Mouse (Mus musculus): ENCODE results near the gene Nmd3. TPM values are rescaled to one million over a fixed set of nuclear protein-coding genes. Genes with fewer than 3 reads are reported as not detected.

Gene Nmd3
- total RNA-seq, 2 experiments from 2014 or later = 51.5 to 52.2 TPM

- intact Hi-C loops (cut with DNase I) = no loop called here
- no peak for DNase-seq (ENCODE audit: low spot score in 2 of 2)
Measured at GRCm38 (mm10) chr3:69760081-69760480, 38.3 kb downstream of the Nmd3 start.

GRCm38 (mm10) chr3:69761195-69761594, 39.4 kb downstream of the Nmd3 start:
- intact Hi-C loops (cut with DNase I) = no loop called here

GRCm38 (mm10) chr3:69762838-69763368, 41.1 kb downstream of the Nmd3 start:
- intact Hi-C loops (cut with DNase I) = no loop called here
- DNase-seq (ENCODE audit: low spot score in 2 of 2) = no peak

More at GRCm38 (mm10) chr3:69761195-69761594, 39.4 kb downstream of the Nmd3 start:
- DNase-seq (ENCODE audit: low spot score in 2 of 2) = no peak

GRCm38 (mm10) chr3:69763630-69764565, 42.1 kb downstream of the Nmd3 start:
- intact Hi-C loops (cut with DNase I) = no loop called here
- peak in 1 of 2 experiments; percentile 53 for DNase-seq (ENCODE audit: low spot score in 2 of 2)

GRCm38 (mm10) chr3:69765206-69765605, 43.4 kb downstream of the Nmd3 start:
- intact Hi-C loops (cut with DNase I) = no loop called here
- DNase-seq (ENCODE audit: low spot score in 2 of 2) = no peak

GRCm38 (mm10) chr3:69769150-69769549, 47.4 kb downstream of the Nmd3 start:
- intact Hi-C loops (cut with DNase I) = no loop called here
- no peak for DNase-seq (ENCODE audit: low spot score in 2 of 2)

GRCm38 (mm10) chr3:69773356-69773755, 51.6 kb downstream of the Nmd3 start:
- intact Hi-C loops (cut with DNase I) = no loop called here
- DNase-seq (ENCODE audit: low spot score in 2 of 2) = no peak

GRCm38 (mm10) chr3:69779246-69779796, 57.5 kb downstream of the Nmd3 start:
- no peak for DNase-seq (ENCODE audit: low spot score in 2 of 2)
- intact Hi-C loops (cut with DNase I) = no loop called here

GRCm38 (mm10) chr3:69792823-69793417, 71.1 kb downstream of the Nmd3 start:
- no peak for DNase-seq (ENCODE audit: low spot score in 2 of 2)

GRCm38 (mm10) chr3:69797533-69797932, 75.7 kb downstream of the Nmd3 start:
- intact Hi-C loops (cut with DNase I) = no loop called here
- DNase-seq (ENCODE audit: low spot score in 2 of 2) = no peak

More at GRCm38 (mm10) chr3:69792823-69793417, 71.1 kb downstream of the Nmd3 start:
- intact Hi-C loops (cut with DNase I) = no loop called here

GRCm38 (mm10) chr3:69797969-69798368, 76.2 kb downstream of the Nmd3 start:
- intact Hi-C loops (cut with DNase I) = no loop called here

GRCm38 (mm10) chr3:69799096-69799495, 77.3 kb downstream of the Nmd3 start:
- intact Hi-C loops (cut with DNase I) = no loop called here
- no peak for DNase-seq (ENCODE audit: low spot score in 2 of 2)

More at GRCm38 (mm10) chr3:69797969-69798368, 76.2 kb downstream of the Nmd3 start:
- no peak for DNase-seq (ENCODE audit: low spot score in 2 of 2)

GRCm38 (mm10) chr3:69800829-69801384, 79.1 kb downstream of the Nmd3 start:
- intact Hi-C loops (cut with DNase I) = no loop called here

GRCm38 (mm10) chr3:69803137-69803536, 81.4 kb downstream of the Nmd3 start:
- intact Hi-C loops (cut with DNase I) = no loop called here
- DNase-seq (ENCODE audit: low spot score in 2 of 2) = peak in 1 of 2 experiments; percentile 56

More at GRCm38 (mm10) chr3:69800829-69801384, 79.1 kb downstream of the Nmd3 start:
- no peak for DNase-seq (ENCODE audit: low spot score in 2 of 2)

Other genes starting within 250 kb of the Nmd3 start
- 10 to 100 TPM; 55.7 to 61.2 TPM for gene B3galnt1, start 123.0 kb upstream of the Nmd3 start, total RNA-seq (2021)
- gene Sptssb, start 138.0 kb downstream of the Nmd3 start, total RNA-seq (2021) = 1 to 10 TPM; 3.1 to 5.7 TPM